Mouse (Mus musculus) kidney, embryonic 14.5 days (tissue): ENCODE results near the gene Slc35c2. TPM values are rescaled to one million over a fixed set of nuclear protein-coding genes. Genes with fewer than 3 reads are reported as not detected.

Source experiments
- ATAC-seq: fragments of 200-750 bp; cut with Nextera tagmentation; 2 replicates; pipeline ENCODE4 v1.8.0; 2017; ENCODE audit warnings: moderate number of reproducible peaks, mild to moderate bottlenecking, moderate TSS enrichment, moderate library complexity; ENCODE audit not compliant: low FRiP score, low TSS enrichment
- H3K27ac ChIP-seq: fragments of 300-500 bp; sonication (generic); 2 replicates; pipeline ENCODE4 v1.5.1; 2014; ENCODE audit warnings: low read depth, mild to moderate bottlenecking, low read length, moderate library complexity, mixed read lengths
- H3K27me3 ChIP-seq: fragments of 300-500 bp; sonication (generic); 2 replicates; pipeline ENCODE4 v1.6.1; 2014; ENCODE audit warnings: mild to moderate bottlenecking, low read length; ENCODE audit not compliant: control insufficient read depth, insufficient read depth
- H3K36me3 ChIP-seq: fragments of 300-500 bp; sonication (generic); 2 replicates; pipeline ENCODE4 v1.6.1; 2014; ENCODE audit warnings: low read length, mixed read lengths; ENCODE audit not compliant: control insufficient read depth, insufficient read depth
- H3K4me1 ChIP-seq: fragments of 300-500 bp; sonication (generic); 2 replicates; pipeline ENCODE4 v1.6.1; 2014; ENCODE audit warnings: low read length, mixed read lengths; ENCODE audit not compliant: control insufficient read depth, insufficient read depth
- H3K4me2 ChIP-seq: fragments of 300-500 bp; sonication (generic); replicated peaks from 2 replicates; pipeline ENCODE4 v1.6.1; 2014; ENCODE audit warnings: low read depth, mild to moderate bottlenecking, low read length
- H3K4me3 ChIP-seq: fragments of 300-500 bp; sonication (generic); 2 replicates; pipeline ENCODE4 v1.5.1; 2014; ENCODE audit warnings: mild to moderate bottlenecking, low read length
- H3K9ac ChIP-seq: fragments of 300-500 bp; sonication (generic); 2 replicates; pipeline ENCODE4 v1.6.1; 2014; ENCODE audit warnings: low read depth, mild to moderate bottlenecking, low read length, moderate library complexity
- H3K9me3 ChIP-seq: fragments of 300-500 bp; sonication (generic); 2 replicates; pipeline ENCODE4 v1.6.1; 2016; ENCODE audit warnings: low read length; ENCODE audit not compliant: control insufficient read depth
- WGBS: fragments of 180-500 bp; shearing (Covaris S2); extraction: QIAGEN DNeasy Blood & Tissue Kit; methylation state at CpG from one replicate; pipeline ENCODE4 v1.1.7; 2014; 5-methylcytosine and 5-hydroxymethylcytosine counted together
- polyA plus RNA-seq: library from polyadenylated mRNA; unstranded; fragments of >200 nt; fragmentation: Nextera tagmentation; extraction: Ambion mirVana; gene quantifications from 2 replicates; pipeline ENCODE4 v1.2.1, GENCODE M21; 2014

The Slc35c2 gene
- polyA plus RNA-seq, 1 experiment from 2014 or later = 54.1 TPM

- Histone ChIP-seq H3K9ac (no peak overlapping the region), H3K4me3 (no peak overlapping the region)
These were observed 14.1 kb downstream of the Slc35c2 start for GRCm38 (mm10) chr2:165273589-165273988.

GRCm38 (mm10) chr2:165271326-165271725 is 16.3 kb downstream of the Slc35c2 start:
- 8% methylated on average over 8 of the region's 8 CpGs for WGBS
- Histone ChIP-seq H3K4me3 (no peak overlapping the region), H3K4me1 (peaks cover 19% of the 10 kb centered on the region), H3K9me3 (no peaks in the 10 kb centered on the region), H3K27ac (no peak overlapping the region), H3K36me3 (0 out of 2 replicates have a peak, but pooled peaks cover under 1% of the 10 kb centered on the region), H3K9ac (no peak overlapping the region), H3K4me2 (no peak overlapping the region), H3K27me3 (peaks cover 5% of the 10 kb centered on the region; the same call in 1 of the 2 replicates)
- ATAC-seq = no peak

More at GRCm38 (mm10) chr2:165273589-165273988, 14.1 kb downstream of the Slc35c2 start:
- no peak overlapping the region for H3K27ac ChIP-seq
- H3K27me3 ChIP-seq = 0 out of 2 replicates have a peak, but pooled peaks cover 5% of the 10 kb centered on the region
- no peak overlapping the region for H3K4me2 ChIP-seq
- WGBS = 61% methylated on average over 4 of the region's 4 CpGs
- H3K36me3 ChIP-seq = peaks cover 18% of the 10 kb centered on the region
- no peak for ATAC-seq
- no peaks in the 10 kb centered on the region for H3K9me3 ChIP-seq
- H3K4me1 ChIP-seq = peaks cover 19% of the 10 kb centered on the region

GRCm38 (mm10) chr2:165270858-165271257 is 16.8 kb downstream of the Slc35c2 start:
- Histone ChIP-seq H3K9me3 (no peaks in the 10 kb centered on the region), H3K36me3 (no peaks in the 10 kb centered on the region), H3K4me3 (no peak overlapping the region), H3K9ac (no peak overlapping the region), H3K4me2 (no peak overlapping the region), H3K27me3 (peaks cover 5% of the 10 kb centered on the region; the same call in 1 of the 2 replicates), H3K4me1 (peaks cover 19% of the 10 kb centered on the region), H3K27ac (no peak overlapping the region)
- WGBS = 34% methylated on average over 7 of the region's 7 CpGs
- ATAC-seq = 0 out of 2 replicates have a peak, but pooled peaks have one; percentile 22

- 15% methylated on average over 12 of the region's 12 CpGs for WGBS
- no peak for ATAC-seq
- no peak overlapping the region for H3K27ac ChIP-seq
These were observed 20.9 kb downstream of the Slc35c2 start for GRCm38 (mm10) chr2:165266739-165267138.

GRCm38 (mm10) chr2:165263861-165264260 is 23.8 kb downstream of the Slc35c2 start:
- Histone ChIP-seq H3K9me3 (no peaks in the 10 kb centered on the region), H3K4me1 (no peaks in the 10 kb centered on the region), H3K36me3 (no peaks in the 10 kb centered on the region), H3K9ac (no peak overlapping the region), H3K27me3 (peaks cover 16% of the 10 kb centered on the region), H3K4me2 (no peak overlapping the region), H3K4me3 (no peak overlapping the region), H3K27ac (no peak overlapping the region)
- peak; percentile 20; the same call in 1 of the 2 replicates for ATAC-seq
- WGBS = 64% methylated on average over 7 of the region's 7 CpGs

More at GRCm38 (mm10) chr2:165266739-165267138, 20.9 kb downstream of the Slc35c2 start:
- Histone ChIP-seq H3K4me2 (no peak overlapping the region), H3K36me3 (no peaks in the 10 kb centered on the region), H3K9ac (no peak overlapping the region), H3K9me3 (no peaks in the 10 kb centered on the region), H3K4me3 (no peak overlapping the region), H3K4me1 (peaks cover 9% of the 10 kb centered on the region; the same call in 1 of the 2 replicates), H3K27me3 (peaks cover 18% of the 10 kb centered on the region)

GRCm38 (mm10) chr2:165262274-165262990 is 25.2 kb downstream of the Slc35c2 start:
- H3K4me2 ChIP-seq = no peak overlapping the region
- no peak overlapping the region for H3K27ac ChIP-seq
- no peak overlapping the region for H3K9ac ChIP-seq
- H3K36me3 ChIP-seq = no peaks in the 10 kb centered on the region
- H3K9me3 ChIP-seq = no peaks in the 10 kb centered on the region
- peaks cover 13% of the 10 kb centered on the region for H3K27me3 ChIP-seq
- WGBS = 61% methylated on average over 18 of the region's 18 CpGs
- no peaks in the 10 kb centered on the region for H3K4me1 ChIP-seq
- no peak overlapping the region for H3K4me3 ChIP-seq
- ATAC-seq = no peak

- Histone ChIP-seq H3K4me1 (no peaks in the 10 kb centered on the region), H3K36me3 (no peaks in the 10 kb centered on the region), H3K9me3 (no peaks in the 10 kb centered on the region), H3K9ac (no peak overlapping the region), H3K4me2 (no peak overlapping the region), H3K27me3 (peaks cover 26% of the 10 kb centered on the region), H3K27ac (no peak overlapping the region), H3K4me3 (no peak overlapping the region)
- 50% methylated on average over 8 of the region's 8 CpGs for WGBS
- no peak for ATAC-seq
These were observed 27.8 kb downstream of the Slc35c2 start for GRCm38 (mm10) chr2:165259859-165260258.

GRCm38 (mm10) chr2:165258321-165258720 is 29.3 kb downstream of the Slc35c2 start:
- no peak for ATAC-seq
- Histone ChIP-seq H3K9me3 (no peaks in the 10 kb centered on the region), H3K27me3 (peaks cover 35% of the 10 kb centered on the region), H3K9ac (no peak overlapping the region), H3K4me3 (no peak overlapping the region), H3K4me2 (no peak overlapping the region), H3K27ac (no peak overlapping the region), H3K4me1 (no peaks in the 10 kb centered on the region), H3K36me3 (no peaks in the 10 kb centered on the region)
- 72% methylated on average over 6 of the region's 6 CpGs for WGBS

GRCm38 (mm10) chr2:165257151-165257834 is 30.4 kb downstream of the Slc35c2 start:
- Histone ChIP-seq H3K4me3 (no peak overlapping the region), H3K27me3 (peaks cover 36% of the 10 kb centered on the region), H3K36me3 (no peaks in the 10 kb centered on the region), H3K27ac (no peak overlapping the region), H3K4me2 (no peak overlapping the region), H3K9me3 (no peaks in the 10 kb centered on the region), H3K9ac (no peak overlapping the region), H3K4me1 (0 out of 2 replicates have a peak, but pooled peaks cover 3% of the 10 kb centered on the region)
- no peak for ATAC-seq
- 51% methylated on average over 11 of the region's 11 CpGs for WGBS
